Mouse (Mus musculus) forebrain, embryonic 11.5 days (tissue): ENCODE results near the gene Spats1. TPM values are rescaled to one million over a fixed set of nuclear protein-coding genes. Genes with fewer than 3 reads are reported as not detected.
"Not testable (repeated sequence)": the region's sequence is repeated elsewhere in the genome, so short reads cannot be mapped to it uniquely, and the experiment has no call there.

Source experiments
- ATAC-seq: fragments of 200-750 bp; cut with Nextera tagmentation; replicated peaks from 2 replicates; pipeline ENCODE4 v1.8.0; 2017; ENCODE audit warnings: moderate TSS enrichment; ENCODE audit not compliant: low FRiP score
- DNase-seq: peaks from one replicate; pipeline ENCODE4 v3.0.0-alpha.2; 2017; ENCODE audit warnings: low spot score
- H3K27ac ChIP-seq: fragments of 300-500 bp; sonication (generic); 2 replicates; pipeline ENCODE4 v1.5.1; 2014; ENCODE audit warnings: low read depth, low read length
- H3K27me3 ChIP-seq: fragments of 300-500 bp; sonication (generic); 2 replicates; pipeline ENCODE4 v1.6.1; 2014; ENCODE audit warnings: mild to moderate bottlenecking, low read length, mixed read lengths; ENCODE audit not compliant: control insufficient read depth, insufficient read depth
- H3K36me3 ChIP-seq: fragments of 300-500 bp; sonication (generic); 2 replicates; pipeline ENCODE4 v1.6.1; 2014; ENCODE audit warnings: mild to moderate bottlenecking, low read length, moderate library complexity, mixed read lengths; ENCODE audit not compliant: control insufficient read depth, insufficient read depth
- H3K4me1 ChIP-seq: fragments of 300-500 bp; sonication (generic); replicated peaks from 2 replicates; pipeline ENCODE4 v1.6.1; 2014; ENCODE audit warnings: low read length, mixed read lengths; ENCODE audit not compliant: control insufficient read depth, insufficient read depth
- H3K4me2 ChIP-seq: fragments of 300-500 bp; sonication (generic); 2 replicates; pipeline ENCODE4 v1.6.1; 2014; ENCODE audit warnings: low read depth, mild to moderate bottlenecking, low read length, moderate library complexity, mixed read lengths; ENCODE audit not compliant: severe bottlenecking
- H3K4me3 ChIP-seq: fragments of 300-500 bp; sonication (generic); 2 replicates; pipeline ENCODE4 v1.5.1; 2014; ENCODE audit warnings: low read depth, low read length
- H3K9ac ChIP-seq: fragments of 300-500 bp; sonication (generic); 2 replicates; pipeline ENCODE4 v1.6.1; 2014; ENCODE audit warnings: low read length
- H3K9me3 ChIP-seq: fragments of 300-500 bp; sonication (generic); 2 replicates; pipeline ENCODE4 v1.6.1; 2016; ENCODE audit warnings: low read length, mixed read lengths; ENCODE audit not compliant: control insufficient read depth
- WGBS: fragments of 180-500 bp; shearing (Covaris S2); extraction: QIAGEN DNeasy Blood & Tissue Kit; methylation state at CpG from one replicate; pipeline ENCODE4 v1.1.7; 2014; 5-methylcytosine and 5-hydroxymethylcytosine counted together
- polyA plus RNA-seq: library from polyadenylated mRNA; unstranded; fragments of >200 nt; fragmentation: Nextera tagmentation; extraction: Ambion mirVana; gene quantifications from 2 replicates; pipeline ENCODE4 v1.2.1, GENCODE M21; 2014

The Spats1 gene
- polyA plus RNA-seq, 1 experiment from 2014 or later, result 1.0 TPM

- H3K27ac ChIP-seq, result no peak overlapping the region
- H3K9me3 ChIP-seq, result no peaks in the 10 kb centered on the region
- WGBS, result 84% methylated on average over 4 of the region's 4 CpGs
- no peak overlapping the region for H3K9ac ChIP-seq
- H3K36me3 ChIP-seq, result no peaks in the 10 kb centered on the region
- ATAC-seq (no peak), DNase-seq (no peak)
- no peak overlapping the region for H3K4me3 ChIP-seq
- H3K4me1 ChIP-seq, result no peaks in the 10 kb centered on the region
- H3K4me2 ChIP-seq, result no peak overlapping the region
- no peaks in the 10 kb centered on the region for H3K27me3 ChIP-seq
These were observed 12.7 kb downstream of the Spats1 start for GRCm38 (mm10) chr17:45462506-45462905.

- Histone ChIP-seq H3K4me2 (no peak overlapping the region), H3K4me3 (no peak overlapping the region), H3K4me1 (peaks cover 3% of the 10 kb centered on the region; the same call in 1 of the 2 replicates), H3K27ac (no peak overlapping the region), H3K9me3 (no peaks in the 10 kb centered on the region), H3K36me3 (no peaks in the 10 kb centered on the region), H3K27me3 (no peaks in the 10 kb centered on the region), H3K9ac (no peak overlapping the region; the same call in 1 of the 2 replicates)
- ATAC-seq (no peak), DNase-seq (no peak)
- WGBS, result 89% methylated on average over 8 of the region's 8 CpGs
These were observed 16.2 kb downstream of the Spats1 start for GRCm38 (mm10) chr17:45459062-45459461.

- H3K27ac ChIP-seq, result no peak overlapping the region
- DNase-seq (no peak), ATAC-seq (no peak)
- H3K36me3 ChIP-seq, result no peaks in the 10 kb centered on the region
- H3K4me3 ChIP-seq, result no peak overlapping the region
- no peaks in the 10 kb centered on the region for H3K27me3 ChIP-seq
- 82% methylated on average over 4 of the region's 4 CpGs for WGBS
- no peak overlapping the region for H3K9ac ChIP-seq
- H3K4me1 ChIP-seq, result peaks cover 3% of the 10 kb centered on the region; the same call in 1 of the 2 replicates
- no peak overlapping the region for H3K4me2 ChIP-seq
- no peaks in the 10 kb centered on the region for H3K9me3 ChIP-seq
These were observed 16.7 kb downstream of the Spats1 start for GRCm38 (mm10) chr17:45458516-45458915.

- H3K9ac ChIP-seq, result no peak overlapping the region
- no peak for DNase-seq
These were observed 17.7 kb downstream of the Spats1 start for GRCm38 (mm10) chr17:45457487-45457886.

GRCm38 (mm10) chr17:45456260-45457152 lies 18.7 kb downstream of the Spats1 start:
- H3K9ac ChIP-seq, result no peak overlapping the region
- peak overlapping the region; percentile 26; the same call in 1 of the 2 replicates for H3K4me2 ChIP-seq
- H3K27ac ChIP-seq, result peak overlapping the region; percentile 25; the same call in 1 of the 2 replicates
- H3K4me3 ChIP-seq, result no peak overlapping the region
- H3K4me1 ChIP-seq, result peaks cover 3% of the 10 kb centered on the region; the same call in 1 of the 2 replicates
- H3K36me3 ChIP-seq, result no peaks in the 10 kb centered on the region
- no peak for ATAC-seq
- DNase-seq, result no peak
- WGBS, result 39% methylated on average over 13 of the region's 13 CpGs
- H3K9me3 ChIP-seq, result no peaks in the 10 kb centered on the region
- H3K27me3 ChIP-seq, result no peaks in the 10 kb centered on the region

More at GRCm38 (mm10) chr17:45457487-45457886, 17.7 kb downstream of the Spats1 start:
- no peak for ATAC-seq
- WGBS, result 93% methylated on average over 5 of the region's 5 CpGs
- Histone ChIP-seq H3K9me3 (no peaks in the 10 kb centered on the region), H3K36me3 (no peaks in the 10 kb centered on the region), H3K4me3 (no peak overlapping the region), H3K27ac (no peak overlapping the region), H3K4me1 (peaks cover 3% of the 10 kb centered on the region; the same call in 1 of the 2 replicates), H3K4me2 (no peak overlapping the region), H3K27me3 (no peaks in the 10 kb centered on the region)

GRCm38 (mm10) chr17:45455783-45456182 lies 19.4 kb downstream of the Spats1 start:
- H3K4me1 ChIP-seq, H3K27me3 ChIP-seq, H3K4me3 ChIP-seq, DNase-seq, ATAC-seq, H3K36me3 ChIP-seq, H3K27ac ChIP-seq, H3K4me2 ChIP-seq, H3K9me3 ChIP-seq, H3K9ac ChIP-seq: not testable (repeated sequence)
- 91% methylated on average over 8 of the region's 9 CpGs for WGBS

GRCm38 (mm10) chr17:45454794-45455193 lies 20.4 kb downstream of the Spats1 start:
- no peak overlapping the region for H3K4me2 ChIP-seq
- no peak overlapping the region for H3K4me3 ChIP-seq
- 93% methylated on average over 2 of the region's 2 CpGs for WGBS
- H3K27ac ChIP-seq, result no peak overlapping the region
- no peaks in the 10 kb centered on the region for H3K27me3 ChIP-seq
- no peak overlapping the region for H3K9ac ChIP-seq
- H3K4me1 ChIP-seq, result peaks cover 3% of the 10 kb centered on the region; the same call in 1 of the 2 replicates
- no peaks in the 10 kb centered on the region for H3K9me3 ChIP-seq
- ATAC-seq (no peak), DNase-seq (no peak)
- no peaks in the 10 kb centered on the region for H3K36me3 ChIP-seq

GRCm38 (mm10) chr17:45452271-45452670 lies 22.9 kb downstream of the Spats1 start:
- Histone ChIP-seq H3K4me2 (no peak overlapping the region), H3K27me3 (no peaks in the 10 kb centered on the region), H3K4me1 (peaks cover 3% of the 10 kb centered on the region; the same call in 1 of the 2 replicates), H3K9ac (no peak overlapping the region), H3K4me3 (no peak overlapping the region), H3K36me3 (no peaks in the 10 kb centered on the region; the same call in 1 of the 2 replicates), H3K27ac (no peak overlapping the region), H3K9me3 (no peaks in the 10 kb centered on the region)
- ATAC-seq (no peak), DNase-seq (no peak)
- 90% methylated on average over 1 of the region's 1 CpGs for WGBS
